Mouse (Mus musculus) embryo, embryonic 10.5 days (tissue): ENCODE results near the gene Spef2.
"Not testable (repeated sequence)": the region's sequence is repeated elsewhere in the genome, so short reads cannot be mapped to it uniquely, and the experiment has no call there.

Source experiments
- DNase-seq: peaks from one replicate; pipeline ENCODE4 v3.0.0-alpha.2; 2015; ENCODE audit warnings: low spot score

The Spef2 gene

DNA sequence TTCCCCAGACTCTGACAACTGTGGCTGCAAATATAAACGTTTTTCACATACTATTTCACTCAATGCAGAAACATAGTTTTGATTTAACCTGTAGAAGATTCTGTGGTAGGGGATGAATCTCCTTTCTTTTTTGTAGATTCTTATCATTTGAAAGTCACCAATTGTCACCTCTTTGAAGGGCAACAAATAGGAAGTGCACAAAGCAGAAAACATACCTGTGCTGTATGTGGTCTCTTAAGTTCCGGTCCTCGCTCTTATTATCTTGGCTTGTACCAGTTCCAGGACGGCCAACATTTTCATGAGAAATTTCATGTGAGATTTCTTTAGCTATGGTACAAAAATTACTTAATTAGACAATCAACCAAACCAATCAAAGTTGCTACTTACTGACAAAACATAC lies 80.1 kb downstream of the Spef2 start:
- no peak for DNase-seq

DNA sequence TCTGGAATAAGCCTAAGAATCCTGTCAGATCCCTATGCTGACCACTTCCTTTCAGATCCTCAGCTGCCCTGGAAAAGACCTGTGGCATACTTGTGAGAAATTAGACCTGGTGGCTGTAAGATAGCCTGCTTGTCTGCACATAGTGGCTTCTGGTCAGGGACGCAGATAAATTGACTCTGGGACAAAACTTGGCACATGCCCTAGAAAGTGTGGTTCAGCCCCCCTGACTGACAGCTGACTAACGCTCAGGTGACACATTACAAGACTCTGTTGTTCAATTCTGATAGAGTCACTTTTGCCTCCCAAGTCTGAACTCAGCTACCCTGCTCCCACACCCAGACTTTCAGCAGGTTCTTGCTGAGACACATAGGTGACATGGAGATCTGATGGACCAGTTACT lies 83.7 kb downstream of the Spef2 start:
- DNase-seq: not testable (repeated sequence)

DNA sequence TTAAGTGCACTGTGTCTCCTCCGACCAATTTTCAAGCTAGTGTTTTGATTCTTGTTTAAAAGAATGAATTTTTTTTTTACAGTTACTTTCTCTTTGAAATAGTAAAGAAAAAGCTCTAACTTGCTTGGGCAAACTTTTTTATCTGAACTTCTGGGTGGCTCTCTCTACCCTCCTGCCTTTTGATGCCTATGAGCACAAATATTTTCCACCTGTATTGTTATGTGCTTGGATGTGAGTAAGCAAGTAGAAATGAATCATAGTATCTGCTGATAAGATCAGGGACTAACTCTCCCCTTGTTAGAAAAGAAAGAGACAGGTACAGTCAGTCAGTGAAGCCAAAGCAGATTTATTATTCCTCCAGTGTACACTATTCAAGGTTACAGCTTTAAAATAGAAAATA lies 87.5 kb downstream of the Spef2 start:
- no peak for DNase-seq

DNA sequence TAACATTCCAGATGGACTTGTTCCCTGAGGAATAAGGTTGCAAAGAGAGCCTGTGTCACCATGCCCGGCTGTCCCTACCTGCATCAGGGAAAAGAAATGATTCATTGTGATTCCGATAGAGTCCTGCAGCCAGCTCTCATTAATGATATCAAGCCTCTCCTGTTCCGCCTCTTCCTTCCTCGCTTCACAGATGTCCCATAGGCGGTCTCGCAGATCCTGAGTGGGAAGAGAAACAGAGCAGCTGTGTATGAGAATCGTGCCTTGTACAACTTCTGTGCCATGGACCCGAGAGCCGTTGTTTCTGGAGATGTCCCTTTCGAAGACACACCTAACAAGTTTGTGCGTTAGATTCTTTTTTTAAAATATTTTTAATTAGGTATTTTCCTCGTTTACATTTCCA lies 114.2 kb downstream of the Spef2 start:
- no peak for DNase-seq

DNA sequence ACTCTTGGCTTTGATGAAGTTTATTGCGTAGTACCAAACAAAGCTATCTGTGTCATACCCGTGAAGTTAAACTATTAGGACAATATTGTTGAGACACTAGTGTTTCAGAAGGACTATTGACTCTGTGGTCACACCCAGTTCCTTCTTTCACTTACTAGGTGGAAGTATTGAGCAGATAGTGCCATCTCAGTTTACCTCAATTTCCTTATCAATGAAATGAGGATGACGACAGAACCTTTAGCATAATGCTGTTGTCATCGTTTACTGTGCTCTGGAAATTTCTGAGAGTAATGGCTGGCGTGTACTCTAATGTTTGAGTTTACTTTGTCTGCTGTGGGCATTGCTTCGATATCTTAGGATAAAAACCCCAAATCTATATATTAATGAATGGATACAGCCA lies 117.0 kb downstream of the Spef2 start:
- no peak for DNase-seq

DNA sequence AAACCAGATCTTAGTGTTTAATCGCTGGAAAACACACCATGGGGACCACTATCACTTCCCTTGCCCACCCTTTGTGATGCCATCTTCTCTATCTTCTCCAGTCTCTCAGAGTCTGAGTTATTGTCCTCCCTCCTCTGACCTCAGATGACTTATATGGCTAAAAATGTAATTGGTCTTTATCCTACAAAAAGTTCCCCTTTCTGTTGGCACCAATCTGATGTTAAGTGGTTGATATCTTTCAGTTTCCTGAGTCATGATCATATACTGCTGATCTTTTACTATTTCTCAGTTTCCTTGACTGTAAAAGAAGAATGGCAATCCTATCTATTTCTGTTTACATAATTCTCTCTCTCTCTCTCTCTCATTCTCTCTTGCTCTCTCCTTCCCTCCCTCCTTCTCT lies 119.0 kb downstream of the Spef2 start:
- DNase-seq: no peak

DNA sequence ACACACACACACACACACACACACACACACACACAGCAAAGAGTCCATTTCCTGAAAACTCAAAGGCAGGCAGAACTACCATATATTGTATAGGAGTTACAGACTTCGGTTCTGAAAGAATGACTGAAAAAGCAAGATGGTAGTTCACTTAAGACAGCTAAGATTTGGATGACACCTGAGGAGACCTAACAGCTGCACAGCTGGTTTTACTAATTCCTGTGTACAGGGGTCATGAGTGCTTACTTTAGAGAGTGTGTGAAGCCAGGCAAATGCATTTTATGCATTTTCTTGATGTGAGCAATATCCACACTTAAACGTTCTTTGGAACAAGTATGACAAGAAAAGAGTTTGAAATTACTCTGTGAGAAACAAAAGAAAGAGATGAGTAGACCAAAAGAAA lies 124.0 kb downstream of the Spef2 start:
- no peak for DNase-seq

DNA sequence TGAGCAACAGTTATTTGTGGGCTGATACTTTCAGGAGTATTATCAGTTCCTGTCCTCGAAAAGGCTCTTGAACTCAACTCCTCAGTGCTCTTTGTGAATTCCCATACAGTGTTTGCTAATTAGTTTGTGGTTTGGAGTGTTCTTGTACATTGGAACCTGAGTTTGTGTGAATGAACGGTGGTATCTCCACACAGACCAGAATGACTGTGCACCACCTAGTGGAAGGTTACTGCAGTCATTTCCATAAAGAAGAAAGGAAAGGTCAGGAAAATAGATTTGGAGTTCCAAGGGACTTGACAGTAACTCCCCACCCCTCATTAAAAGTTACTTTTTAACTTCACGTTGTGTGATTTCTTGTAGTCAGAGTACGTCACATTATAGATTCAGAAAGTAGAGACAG lies 140.5 kb downstream of the Spef2 start:
- peak; percentile 22 for DNase-seq

DNA sequence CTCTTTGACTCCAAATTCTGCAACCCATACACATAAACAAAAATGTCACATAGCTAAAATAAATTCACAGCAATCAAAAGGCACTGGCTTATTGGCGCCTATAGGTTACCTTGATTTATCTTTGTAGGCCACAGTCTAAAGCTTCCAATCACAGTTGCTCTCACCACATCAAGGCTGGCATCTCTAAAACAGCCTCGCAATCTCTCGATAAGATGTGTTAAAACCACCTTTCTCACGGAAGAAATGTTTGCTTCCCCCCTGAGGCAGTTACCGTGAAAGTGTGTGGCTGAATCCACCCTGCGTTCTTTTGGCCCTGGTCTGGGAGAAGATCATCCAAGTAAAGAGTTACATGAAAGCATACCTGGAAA lies 148.6 kb downstream of the Spef2 start:
- no peak for DNase-seq

DNA sequence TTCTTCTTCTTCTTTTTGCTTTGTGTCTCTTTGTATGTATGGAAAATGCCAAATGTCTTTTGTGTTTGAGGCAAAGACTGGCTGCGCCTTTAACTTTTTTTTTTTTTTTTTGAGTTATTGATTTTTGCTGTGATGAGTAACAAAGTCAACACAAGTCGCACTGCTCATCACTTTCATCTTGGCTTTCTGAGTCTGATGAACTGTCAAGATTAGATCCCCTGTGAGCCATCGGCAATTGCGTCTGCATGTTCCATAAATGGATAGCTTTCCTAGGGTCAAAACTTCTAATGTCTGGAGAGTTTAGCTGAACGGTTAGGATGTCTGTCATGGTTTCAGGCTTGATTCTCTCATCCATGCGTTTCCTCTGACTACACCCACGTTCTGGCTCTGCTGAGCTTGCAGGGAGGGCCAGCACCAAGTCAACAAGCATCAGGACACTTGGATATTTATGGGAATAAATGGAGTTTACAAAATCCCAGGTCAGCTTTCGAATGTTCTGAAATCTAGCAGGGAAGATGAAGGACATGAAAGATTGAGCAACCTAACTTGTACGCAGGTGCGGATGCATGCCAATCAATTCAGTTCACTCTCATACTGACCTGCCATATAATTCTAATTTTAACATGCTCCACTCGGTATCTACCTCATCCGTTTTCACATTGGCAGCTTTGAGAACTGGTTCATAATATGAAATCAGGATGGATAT lies 149.1 kb downstream of the Spef2 start:
- no peak for DNase-seq

DNA sequence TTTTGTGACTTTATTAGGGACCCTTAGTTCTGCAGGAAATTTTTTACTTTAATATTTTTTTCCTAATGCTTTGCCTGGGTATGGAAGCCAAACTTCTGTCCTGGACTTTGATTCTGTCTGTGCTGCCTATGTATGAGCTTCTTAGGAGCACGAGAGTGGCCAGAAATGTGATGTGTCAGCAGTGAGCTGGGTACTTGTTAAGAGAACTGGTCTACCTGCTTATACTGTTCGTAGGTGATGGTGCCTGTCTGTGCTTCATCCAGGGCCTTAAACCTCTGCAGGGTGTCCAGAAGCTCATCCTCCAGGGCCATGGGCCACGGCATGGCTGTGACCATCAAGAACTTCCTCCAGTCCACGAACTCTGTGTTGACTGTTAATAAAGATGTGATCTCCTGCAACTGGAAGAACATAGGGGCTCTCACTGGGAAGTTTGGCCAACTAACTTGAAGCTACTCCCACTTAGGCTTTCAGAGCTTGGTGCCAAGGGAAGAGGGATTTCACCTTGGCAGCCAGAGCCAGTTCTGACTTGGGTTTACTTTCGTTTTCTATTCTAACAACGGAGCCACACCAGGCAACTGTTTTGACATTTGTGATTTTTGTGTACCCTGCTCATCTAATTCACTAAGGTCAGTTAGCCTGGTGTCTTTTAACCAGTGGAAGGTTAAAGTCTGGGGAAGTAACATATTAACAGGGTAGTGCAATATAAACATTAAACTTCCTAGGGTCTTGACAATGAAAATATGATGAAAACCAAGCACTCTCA lies 152.2 kb downstream of the Spef2 start:
- DNase-seq: no peak

DNA sequence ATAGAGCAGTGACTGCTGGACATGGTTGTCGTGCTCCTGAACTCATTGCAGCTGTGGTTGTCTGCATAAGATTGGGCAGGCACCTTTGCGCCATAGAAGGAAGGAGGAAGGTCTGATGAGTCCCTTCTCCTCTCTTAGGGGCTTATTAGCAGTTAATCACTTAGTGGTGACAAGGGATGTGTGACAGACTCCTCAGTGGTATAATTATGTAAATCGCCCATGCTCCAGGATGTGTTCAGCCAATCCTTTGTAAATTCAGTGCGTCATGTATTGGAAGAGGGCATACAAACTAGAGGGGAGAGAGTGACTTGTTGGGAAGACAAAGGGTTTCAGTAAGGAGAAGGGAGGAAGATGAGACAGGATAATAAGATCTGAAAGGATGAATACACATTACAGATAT lies 158.7 kb downstream of the Spef2 start:
- DNase-seq: no peak

DNA sequence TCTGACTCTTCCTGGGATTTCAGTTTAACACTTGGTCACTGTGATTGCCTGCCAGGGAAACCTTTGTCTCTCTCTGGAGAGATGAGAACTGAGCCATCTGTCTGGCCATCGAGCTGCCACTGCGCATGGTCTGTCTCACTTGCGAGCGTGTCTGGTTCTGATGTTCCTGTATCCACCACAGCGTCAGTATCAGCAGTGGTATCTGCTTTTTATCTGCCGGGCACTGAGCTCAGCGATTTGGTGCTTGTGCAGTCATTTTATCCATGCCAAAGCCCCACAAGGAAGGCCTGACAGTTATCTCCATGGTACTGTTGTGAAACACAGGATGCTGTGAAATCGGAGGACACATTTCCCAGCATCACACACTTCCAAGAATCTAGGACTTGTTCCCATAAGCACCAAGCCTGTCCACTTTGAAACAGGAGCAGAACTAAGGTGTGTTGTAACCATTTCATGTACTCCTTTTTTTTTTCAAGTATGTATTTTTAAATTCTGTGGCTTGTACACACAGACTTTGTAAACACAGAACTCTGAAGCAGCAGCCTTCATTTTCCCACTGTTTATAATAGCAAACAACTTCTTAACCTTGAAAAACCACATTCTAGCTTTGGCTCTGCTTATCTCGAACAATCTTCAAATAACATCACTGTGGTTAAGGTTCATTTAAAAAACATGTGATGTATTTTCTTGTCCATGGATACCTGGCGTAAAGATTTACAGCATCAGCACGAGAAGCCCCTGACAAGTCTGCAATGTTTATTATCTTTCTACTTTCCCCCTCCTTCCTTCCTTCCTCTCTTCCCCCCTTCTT lies 168.0 kb downstream of the Spef2 start:
- DNase-seq: no peak

DNA sequence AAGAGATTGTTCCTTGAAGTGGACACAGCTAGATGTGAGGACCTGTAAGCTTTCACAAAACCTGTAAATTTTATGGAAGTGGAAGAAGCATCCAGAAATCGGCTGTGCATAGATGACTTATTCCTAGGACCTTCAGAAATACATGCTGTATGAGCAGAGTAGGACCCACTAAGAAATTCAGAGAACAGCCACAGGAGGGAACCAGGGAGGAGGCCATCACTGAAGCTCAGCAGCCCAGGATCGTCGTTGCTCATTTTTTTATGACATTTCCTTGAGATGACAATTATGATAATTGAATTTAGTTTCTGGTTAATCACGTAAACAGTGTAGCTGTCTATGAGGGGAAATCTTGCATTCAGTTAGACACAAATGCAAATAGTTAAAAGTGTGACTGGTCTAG lies 171.4 kb downstream of the Spef2 start:
- no peak for DNase-seq

DNA sequence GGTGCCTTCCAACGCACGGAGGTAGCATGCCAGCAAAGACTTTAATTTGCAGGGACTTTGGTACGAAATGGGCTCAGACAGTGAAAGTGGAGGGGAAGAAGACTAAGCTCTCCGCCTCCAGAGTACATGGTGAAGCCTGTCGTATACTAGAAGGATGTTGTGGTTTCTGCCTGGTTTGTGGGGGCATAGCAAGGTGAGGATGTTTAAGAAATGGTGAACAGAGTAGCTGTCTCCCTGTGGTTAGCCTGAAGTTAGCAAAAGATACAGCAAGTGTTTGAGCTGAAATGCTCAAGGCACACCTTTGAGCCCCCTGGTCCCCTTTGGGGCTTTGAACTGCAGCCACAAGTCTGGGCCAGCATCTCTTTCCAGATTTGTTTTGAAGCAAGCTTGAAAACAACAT lies 173.9 kb downstream of the Spef2 start:
- no peak for DNase-seq

DNA sequence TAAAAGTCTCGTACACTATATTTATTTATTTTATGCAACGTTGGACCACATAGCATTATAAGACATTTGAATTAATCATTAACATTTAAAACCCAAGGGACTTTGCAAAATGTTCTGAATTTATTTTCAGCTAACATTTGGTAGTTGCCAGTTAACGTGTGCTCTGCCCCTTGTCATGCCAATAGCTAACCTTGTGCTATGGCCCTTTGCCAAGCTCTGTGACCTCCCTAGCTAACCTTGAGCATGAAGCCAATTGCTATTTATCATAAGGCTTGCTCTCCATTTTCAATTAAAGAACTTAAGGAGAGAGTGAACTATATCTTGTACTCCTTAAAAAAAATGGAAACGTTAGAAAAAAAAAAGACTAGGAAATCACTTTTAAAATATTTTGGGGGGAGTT lies 175.3 kb downstream of the Spef2 start:
- no peak for DNase-seq

DNA sequence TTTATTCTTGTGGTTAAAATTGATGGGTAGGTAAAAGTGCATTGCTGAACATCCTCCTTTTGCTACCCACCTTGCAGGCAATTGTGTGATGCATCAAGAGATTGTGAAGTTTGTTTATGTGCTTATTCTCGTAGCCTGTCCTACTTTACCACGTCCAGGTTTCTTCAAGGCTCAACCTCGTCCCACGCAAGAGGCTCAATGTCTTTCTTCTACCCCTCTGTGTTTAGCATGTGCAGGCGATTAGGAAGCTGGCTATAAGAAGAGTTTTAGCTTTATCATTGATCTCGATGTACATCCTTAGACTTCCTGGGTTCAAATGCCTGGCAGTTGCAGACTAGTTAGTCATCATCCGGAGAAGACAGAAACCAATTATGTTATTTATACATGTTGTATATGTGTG lies 176.0 kb downstream of the Spef2 start:
- no peak for DNase-seq

DNA sequence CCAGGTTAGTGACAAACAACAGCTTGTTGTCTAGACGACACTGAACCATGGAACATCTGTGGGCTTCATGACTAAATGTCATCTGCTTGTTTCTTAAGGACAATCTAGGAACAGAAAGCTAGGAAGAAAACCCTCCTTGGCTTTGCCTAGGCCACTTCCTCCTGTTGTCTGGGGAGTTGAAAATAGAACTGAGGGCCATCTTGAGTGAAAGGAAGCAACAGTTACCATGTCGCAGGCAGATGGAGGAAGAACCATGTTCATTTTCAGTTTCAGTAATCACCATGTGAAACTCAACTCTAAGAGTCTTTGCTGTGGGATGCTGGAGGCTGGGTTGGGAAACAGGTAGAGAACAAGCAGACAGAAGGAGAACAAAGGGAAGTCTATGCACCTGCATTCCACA lies 176.8 kb downstream of the Spef2 start:
- DNase-seq: no peak

DNA sequence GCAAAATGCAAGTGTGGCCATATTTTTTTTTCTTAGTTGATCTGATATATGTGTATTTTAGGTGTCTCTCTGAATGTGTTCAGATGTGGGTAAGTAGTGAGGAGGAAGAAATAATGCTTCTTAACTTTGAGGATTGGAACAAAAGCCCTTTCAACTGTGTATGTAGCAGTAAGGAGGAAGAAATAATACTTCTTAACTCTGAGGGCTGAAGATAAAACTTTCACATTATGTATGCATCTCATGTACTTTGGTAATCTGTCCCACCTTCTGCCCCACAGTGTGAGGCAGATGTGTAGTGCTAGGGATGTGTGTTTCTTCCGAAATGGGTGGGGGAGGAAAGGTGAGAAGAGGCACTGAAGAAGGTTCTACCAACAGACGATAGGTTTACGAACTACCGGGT lies 181.4 kb downstream of the Spef2 start:
- DNase-seq: no peak

DNA sequence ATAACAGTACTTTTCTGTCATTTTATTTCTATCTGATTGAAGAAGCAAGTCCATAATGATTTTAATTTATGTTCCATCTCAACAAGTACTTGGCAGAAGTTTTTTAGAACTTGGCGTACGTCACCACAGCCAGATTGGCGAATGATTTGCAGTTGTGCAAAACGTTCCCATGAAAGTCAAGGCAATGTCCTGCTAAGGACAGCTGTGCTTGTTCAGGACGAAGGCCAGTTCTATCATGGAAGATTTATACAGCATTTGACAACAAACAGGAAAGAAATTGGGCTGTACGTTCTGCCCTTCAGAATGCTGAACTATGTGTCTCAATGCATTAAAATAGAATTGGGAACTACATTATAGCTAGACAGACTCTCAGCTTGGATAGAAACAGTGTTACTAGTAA lies 183.3 kb downstream of the Spef2 start:
- no peak for DNase-seq

DNA sequence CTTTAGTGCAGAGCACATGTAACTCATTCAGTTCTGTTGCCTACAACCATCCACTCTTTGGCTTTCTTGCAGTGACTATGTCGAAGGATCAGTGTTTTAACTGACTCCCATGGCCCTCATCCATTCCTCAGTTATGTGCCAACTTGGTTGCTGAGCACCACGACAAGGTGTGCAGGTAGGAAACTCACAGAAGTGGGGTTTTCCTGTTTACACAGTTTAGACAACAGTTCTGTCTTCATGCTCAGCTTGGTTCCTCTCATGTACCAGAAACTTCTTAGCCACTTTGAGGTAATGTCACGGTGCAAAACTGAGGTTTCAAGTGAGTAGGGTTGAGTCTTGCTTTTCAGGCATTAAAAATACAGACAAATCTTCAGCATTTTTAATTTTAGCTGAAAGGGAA lies 184.5 kb downstream of the Spef2 start:
- no peak for DNase-seq

DNA sequence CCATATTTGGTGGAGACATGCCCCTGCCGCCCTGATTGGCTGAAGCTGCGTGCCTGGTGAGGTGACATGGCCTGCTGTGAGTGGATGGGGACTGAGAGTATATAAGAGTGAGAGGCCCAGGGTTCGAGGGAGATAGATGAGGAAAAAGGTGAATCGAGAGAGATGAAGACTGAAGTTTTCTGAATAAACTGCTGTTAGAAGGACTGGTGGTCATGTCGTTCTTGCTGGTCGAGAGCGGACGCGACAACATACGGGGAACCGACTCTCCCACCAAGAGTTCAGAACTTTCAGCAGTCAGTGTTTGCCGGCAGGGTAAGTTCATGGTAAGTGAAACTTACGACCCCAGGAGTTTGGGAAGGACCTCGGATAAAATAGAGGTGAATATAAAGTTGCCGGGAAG lies 191.4 kb downstream of the Spef2 start:
- not testable (repeated sequence) for DNase-seq

DNA sequence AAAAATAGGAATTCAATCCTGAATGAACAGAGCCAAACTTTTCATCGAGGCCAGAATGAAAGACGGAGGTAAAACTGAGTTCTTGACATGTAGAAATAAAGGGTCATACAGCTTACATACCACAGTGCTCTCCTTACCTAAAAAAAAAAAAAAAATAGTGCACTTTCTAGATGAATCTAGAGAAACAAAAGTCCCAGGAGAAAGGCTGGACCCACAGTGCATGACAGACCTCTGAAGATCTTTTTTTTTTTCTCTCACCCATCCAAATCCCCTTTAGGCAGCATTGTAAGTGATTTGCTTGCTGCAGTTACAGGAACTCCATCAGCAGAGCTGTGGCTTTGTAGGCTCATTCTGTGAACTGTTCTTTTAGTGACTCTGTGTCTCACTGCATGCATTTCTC lies 199.7 kb downstream of the Spef2 start:
- DNase-seq: no peak
